Mouse (Mus musculus) neural tube, embryonic 11.5 days (tissue): ENCODE measurements around the gene Ccl28. TPM values are rescaled to one million over a fixed set of nuclear protein-coding genes. Genes with fewer than 3 reads are reported as not detected.
"Not testable (repeated sequence)": the region's sequence is repeated elsewhere in the genome, so short reads cannot be mapped to it uniquely, and the experiment has no call there.

Experiments used
- ATAC-seq: fragments of 200-750 bp; cut with Nextera tagmentation; 2 replicates; pipeline ENCODE4 v1.8.0; 2017; ENCODE audit warnings: moderate number of reproducible peaks, mild to moderate bottlenecking, moderate TSS enrichment, moderate library complexity; ENCODE audit not compliant: insufficient read depth, low FRiP score, low TSS enrichment
- DNase-seq: peaks from one replicate; pipeline ENCODE4 v3.0.0-alpha.2; 2015; ENCODE audit warnings: low spot score
- H3K27ac ChIP-seq: fragments of 300-500 bp; sonication (generic); 2 replicates; pipeline ENCODE4 v1.5.1; 2014; ENCODE audit warnings: low read depth, mild to moderate bottlenecking, low read length
- H3K27me3 ChIP-seq: fragments of 300-500 bp; sonication (generic); 2 replicates; pipeline ENCODE4 v1.6.1; 2014; ENCODE audit warnings: mild to moderate bottlenecking, low read length, mixed read lengths; ENCODE audit not compliant: control insufficient read depth, insufficient read depth
- H3K36me3 ChIP-seq: fragments of 300-500 bp; sonication (generic); 2 replicates; pipeline ENCODE4 v1.6.1; 2014; ENCODE audit warnings: mild to moderate bottlenecking, low read length, moderate library complexity, mixed read lengths; ENCODE audit not compliant: control insufficient read depth, insufficient read depth
- H3K4me1 ChIP-seq: fragments of 300-500 bp; sonication (generic); 2 replicates; pipeline ENCODE4 v1.6.1; 2014; ENCODE audit warnings: low read length, mixed read lengths; ENCODE audit not compliant: control insufficient read depth, insufficient read depth
- H3K4me2 ChIP-seq: fragments of 300-500 bp; sonication (generic); 2 replicates; pipeline ENCODE4 v1.6.1; 2014; ENCODE audit warnings: low read depth, mild to moderate bottlenecking, moderate library complexity
- H3K4me3 ChIP-seq: fragments of 300-500 bp; sonication (generic); 2 replicates; pipeline ENCODE4 v1.5.1; 2014; ENCODE audit warnings: low read depth, low read length
- H3K9ac ChIP-seq: fragments of 300-500 bp; sonication (generic); 2 replicates; pipeline ENCODE4 v1.6.1; 2014; ENCODE audit warnings: mild to moderate bottlenecking, low read length
- H3K9me3 ChIP-seq: fragments of 300-500 bp; sonication (generic); 2 replicates; pipeline ENCODE4 v1.6.1; 2016; ENCODE audit warnings: low read length; ENCODE audit not compliant: control insufficient read depth
- WGBS: fragments of 180-500 bp; shearing (Covaris S2); extraction: QIAGEN DNeasy Blood & Tissue Kit; methylation state at CpG from one replicate; pipeline ENCODE4 v1.1.7; 2014; 5-methylcytosine and 5-hydroxymethylcytosine counted together
- polyA plus RNA-seq: library from polyadenylated mRNA; unstranded; fragments of >200 nt; fragmentation: Nextera tagmentation; extraction: Ambion mirVana; gene quantifications from 2 replicates; pipeline ENCODE4 v1.2.1, GENCODE M21; 2014

The Ccl28 gene
- polyA plus RNA-seq, 1 experiment from 2014 or later = not detected

DNA sequence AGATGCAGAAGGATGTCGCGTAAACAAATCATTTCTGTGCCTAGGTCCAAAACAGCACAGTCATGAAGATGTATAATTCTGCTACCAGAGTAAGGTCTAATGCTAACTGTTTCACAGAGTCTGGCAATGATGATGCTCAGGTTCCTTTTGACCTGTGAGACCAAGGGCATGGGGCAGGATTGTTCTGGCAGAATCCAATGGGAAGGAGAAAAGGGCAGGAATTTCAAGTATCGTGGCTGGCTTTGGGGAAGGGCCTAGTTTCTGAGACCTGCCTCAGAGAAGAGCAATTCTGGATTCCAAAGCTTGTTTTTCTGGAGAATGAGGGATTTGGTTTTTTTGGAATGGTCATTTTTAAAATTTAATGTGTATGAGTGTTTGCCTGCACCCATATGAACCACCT lies 4.8 kb upstream of the Ccl28 start:
- H3K9ac ChIP-seq = no peak overlapping the region
- H3K27me3 ChIP-seq = no peaks in the 10 kb centered on the region
- H3K4me1 ChIP-seq = no peaks in the 10 kb centered on the region
- no peak overlapping the region for H3K27ac ChIP-seq
- DNase-seq (no peak), ATAC-seq (no peak)
- H3K9me3 ChIP-seq = no peaks in the 10 kb centered on the region
- H3K4me2 ChIP-seq = no peak overlapping the region
- no peaks in the 10 kb centered on the region for H3K36me3 ChIP-seq
- WGBS = 93% methylated on average over 3 of the region's 3 CpGs
- no peak overlapping the region for H3K4me3 ChIP-seq

DNA sequence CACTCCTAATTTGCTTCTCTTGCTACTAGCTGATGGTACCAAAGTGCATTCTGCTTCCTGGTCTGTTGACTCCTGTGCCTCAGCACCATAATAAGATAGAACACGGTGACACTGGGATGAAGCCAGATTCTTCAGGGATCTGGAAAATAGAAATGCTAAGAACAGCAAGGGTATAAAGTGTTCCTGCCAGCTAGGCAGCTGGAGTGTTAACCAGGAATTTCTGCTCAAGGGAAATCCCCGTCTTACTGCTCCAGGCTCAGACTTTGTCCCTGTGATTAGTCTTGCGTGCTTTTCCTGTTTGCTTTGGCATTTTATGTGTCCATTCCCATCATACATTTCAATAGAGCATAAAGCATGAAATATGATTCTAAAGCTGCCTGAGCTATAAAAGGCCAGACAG lies 3.9 kb upstream of the Ccl28 start:
- no peak overlapping the region for H3K27ac ChIP-seq
- no peaks in the 10 kb centered on the region for H3K36me3 ChIP-seq
- no peaks in the 10 kb centered on the region for H3K9me3 ChIP-seq
- H3K4me2 ChIP-seq = no peak overlapping the region
- no peak for ATAC-seq
- WGBS = 90% methylated on average over 3 of the region's 3 CpGs
- DNase-seq = no peak
- H3K9ac ChIP-seq = no peak overlapping the region
- H3K4me1 ChIP-seq = no peaks in the 10 kb centered on the region
- H3K27me3 ChIP-seq = no peaks in the 10 kb centered on the region
- H3K4me3 ChIP-seq = no peak overlapping the region

DNA sequence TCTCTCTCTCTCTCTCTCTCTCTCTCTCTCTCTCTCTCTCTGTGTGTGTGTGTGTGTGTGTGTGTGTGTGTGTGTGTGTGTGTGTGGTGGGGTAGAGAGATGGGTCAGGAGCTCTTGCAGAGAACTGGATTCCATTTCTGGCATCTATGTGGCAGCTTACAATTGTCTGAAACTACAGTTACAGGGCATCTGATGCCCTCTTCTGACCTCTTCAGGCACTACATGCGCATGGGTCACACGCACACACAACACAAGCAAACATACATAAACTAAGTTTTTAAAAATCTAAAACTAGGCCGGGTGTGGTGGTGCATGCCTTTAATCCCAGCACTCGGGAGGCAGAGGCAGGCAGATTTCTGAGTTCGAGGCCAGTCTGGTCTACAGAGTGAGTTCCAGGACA lies 2.3 kb downstream of the Ccl28 start:
- H3K4me3 ChIP-seq, H3K9ac ChIP-seq, H3K9me3 ChIP-seq, ATAC-seq, H3K4me2 ChIP-seq, H3K27me3 ChIP-seq, H3K27ac ChIP-seq, H3K4me1 ChIP-seq, H3K36me3 ChIP-seq: not testable (repeated sequence)
- 86% methylated on average over 5 of the region's 5 CpGs for WGBS
- DNase-seq = peak; percentile 24

DNA sequence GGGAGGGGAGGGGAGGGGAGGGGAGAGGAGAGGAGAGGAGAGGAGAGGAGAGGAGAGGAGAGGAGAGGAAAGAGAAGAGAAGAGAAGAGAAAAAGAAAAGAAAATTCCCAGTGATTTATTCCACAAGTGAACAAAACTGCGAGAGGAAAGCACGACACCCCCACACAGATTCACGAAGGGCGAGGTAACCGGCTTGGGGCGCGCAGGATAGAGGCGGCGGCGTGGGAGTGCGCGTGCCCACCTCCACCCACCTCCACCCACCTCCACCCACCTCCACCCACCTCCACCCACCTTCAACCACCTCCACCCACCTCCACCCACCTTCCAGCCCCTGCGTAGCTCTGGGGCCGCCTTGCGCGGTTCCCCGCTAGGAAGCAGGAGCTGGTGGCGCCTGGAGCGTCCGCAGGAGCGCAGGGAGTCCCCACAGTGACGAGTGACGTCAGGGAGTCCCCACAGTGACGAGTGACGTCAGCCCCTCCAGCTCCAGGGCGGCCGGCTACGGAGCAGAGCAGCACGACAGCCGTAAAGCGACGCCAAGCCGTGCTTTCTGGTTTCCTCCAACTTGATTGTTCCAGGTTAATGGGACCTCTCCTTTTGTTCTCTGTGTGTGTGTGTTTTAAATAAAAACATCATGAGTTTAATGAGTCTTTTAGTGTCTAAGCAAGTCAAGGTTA lies 8.0 kb downstream of the Ccl28 start:
- Histone ChIP-seq H3K36me3 (no peaks in the 10 kb centered on the region), H3K4me2 (peak overlapping the region; percentile 46), H3K4me3 (peak overlapping the region; percentile 51), H3K9me3 (no peaks in the 10 kb centered on the region), H3K27me3 (no peaks in the 10 kb centered on the region), H3K9ac (peak overlapping the region; percentile 37), H3K27ac (no peak overlapping the region), H3K4me1 (no peaks in the 10 kb centered on the region)
- DNase-seq = peak; percentile 93
- 5% methylated on average over 33 of the region's 33 CpGs for WGBS
- peak; percentile 97 for ATAC-seq

DNA sequence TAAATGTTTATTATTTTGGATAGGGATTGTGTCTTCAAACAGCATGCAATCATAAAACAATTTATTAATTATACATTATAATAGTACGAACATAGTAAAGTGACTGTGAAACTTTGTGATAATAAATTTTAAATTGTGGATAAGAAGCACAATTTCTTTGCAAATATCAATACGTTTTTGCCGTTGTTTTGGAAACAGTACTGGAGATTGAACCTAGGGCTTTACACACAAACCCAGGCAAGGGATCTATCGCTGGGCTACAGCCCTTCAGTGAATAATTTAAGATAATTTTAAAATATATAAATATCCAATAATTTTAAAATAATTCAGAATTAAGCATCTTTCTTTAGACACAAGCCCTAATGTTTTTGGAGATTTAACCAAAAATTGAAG lies 8.5 kb downstream of the Ccl28 start:
- Histone ChIP-seq H3K27ac (no peak overlapping the region), H3K9ac (no peak overlapping the region), H3K4me1 (no peaks in the 10 kb centered on the region), H3K27me3 (no peaks in the 10 kb centered on the region), H3K4me2 (no peak overlapping the region), H3K4me3 (no peak overlapping the region; the same call in 1 of the 2 replicates), H3K9me3 (no peaks in the 10 kb centered on the region), H3K36me3 (no peaks in the 10 kb centered on the region)
- DNase-seq = no peak
- WGBS = 90% methylated on average over 4 of the region's 4 CpGs
- peak; percentile 32; the same call in 1 of the 2 replicates for ATAC-seq

DNA sequence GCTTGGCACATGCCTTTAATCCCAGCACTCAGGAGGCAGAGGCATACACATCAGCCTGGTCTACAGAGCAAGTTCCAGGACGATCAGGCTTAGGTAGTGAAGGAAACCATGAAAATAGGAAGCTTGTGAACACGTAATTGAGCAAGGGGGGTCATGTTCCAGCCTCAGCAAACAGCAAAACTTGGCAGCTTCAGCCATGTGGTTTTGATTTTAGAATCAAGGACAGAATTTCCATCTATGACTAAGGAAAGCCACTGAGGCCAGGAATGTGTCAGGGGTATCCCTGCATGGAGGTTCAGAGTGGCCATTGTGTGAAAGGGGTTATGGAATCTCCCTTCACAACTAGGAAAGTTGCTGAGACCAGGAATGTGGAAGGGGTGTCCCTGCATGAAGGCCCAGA lies 11.9 kb downstream of the Ccl28 start:
- Histone ChIP-seq H3K27ac (no peak overlapping the region), H3K4me1 (no peaks in the 10 kb centered on the region), H3K4me2 (no peak overlapping the region), H3K36me3 (no peaks in the 10 kb centered on the region), H3K9ac (no peak overlapping the region), H3K4me3 (no peak overlapping the region), H3K27me3 (no peaks in the 10 kb centered on the region), H3K9me3 (no peaks in the 10 kb centered on the region)
- DNase-seq (no peak), ATAC-seq (no peak)
- WGBS = 65% methylated on average over 2 of the region's 2 CpGs

DNA sequence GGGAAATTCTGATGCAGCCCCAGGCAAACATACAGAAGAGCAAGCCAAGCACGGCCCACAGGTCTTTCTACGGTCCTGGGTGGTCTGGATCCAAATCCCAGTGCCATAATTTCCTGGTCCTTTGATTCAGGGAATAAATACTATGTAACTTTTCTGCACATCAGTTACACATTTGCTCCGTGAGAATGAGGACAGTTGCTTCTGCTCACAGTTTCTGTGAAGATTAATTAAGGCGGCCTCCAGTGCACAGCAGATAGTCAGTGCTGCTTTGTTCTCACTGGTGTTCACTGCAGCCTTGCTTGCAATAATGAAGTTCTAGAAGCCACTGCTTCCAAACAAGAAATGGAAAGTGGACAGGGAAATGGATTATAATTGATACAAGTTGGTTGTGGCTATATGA lies 14.2 kb downstream of the Ccl28 start:
- Histone ChIP-seq H3K9me3 (no peaks in the 10 kb centered on the region), H3K4me2 (no peak overlapping the region), H3K27me3 (no peaks in the 10 kb centered on the region), H3K36me3 (no peaks in the 10 kb centered on the region), H3K4me3 (no peak overlapping the region), H3K9ac (no peak overlapping the region), H3K27ac (no peak overlapping the region), H3K4me1 (no peaks in the 10 kb centered on the region)
- 81% methylated on average over 4 of the region's 4 CpGs for WGBS
- no peak for ATAC-seq
- no peak for DNase-seq

DNA sequence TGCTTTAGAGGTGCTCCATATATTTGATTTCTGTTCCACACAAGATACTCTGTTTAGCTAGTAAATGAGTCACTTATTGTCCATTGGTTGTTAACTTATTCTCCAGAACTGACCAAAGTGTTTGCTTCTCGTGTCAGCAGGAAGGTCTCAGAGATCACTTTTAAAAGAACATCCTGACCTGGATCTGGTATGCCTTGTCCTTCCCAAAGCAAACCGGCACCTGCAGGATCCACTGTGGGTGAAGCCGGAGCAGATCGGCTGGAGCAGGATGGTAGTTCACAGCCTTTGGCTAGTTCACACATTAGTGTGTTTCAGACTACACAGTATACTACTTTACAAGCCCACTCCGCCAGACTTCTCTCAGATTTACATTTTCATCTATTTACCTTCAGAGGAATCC lies 14.8 kb downstream of the Ccl28 start:
- DNase-seq = no peak
- Histone ChIP-seq H3K9ac (no peak overlapping the region), H3K36me3 (no peaks in the 10 kb centered on the region), H3K27ac (no peak overlapping the region), H3K27me3 (no peaks in the 10 kb centered on the region), H3K9me3 (no peaks in the 10 kb centered on the region), H3K4me1 (no peaks in the 10 kb centered on the region), H3K4me3 (no peak overlapping the region), H3K4me2 (no peak overlapping the region)
- WGBS = 89% methylated on average over 5 of the region's 5 CpGs
- ATAC-seq = no peak

DNA sequence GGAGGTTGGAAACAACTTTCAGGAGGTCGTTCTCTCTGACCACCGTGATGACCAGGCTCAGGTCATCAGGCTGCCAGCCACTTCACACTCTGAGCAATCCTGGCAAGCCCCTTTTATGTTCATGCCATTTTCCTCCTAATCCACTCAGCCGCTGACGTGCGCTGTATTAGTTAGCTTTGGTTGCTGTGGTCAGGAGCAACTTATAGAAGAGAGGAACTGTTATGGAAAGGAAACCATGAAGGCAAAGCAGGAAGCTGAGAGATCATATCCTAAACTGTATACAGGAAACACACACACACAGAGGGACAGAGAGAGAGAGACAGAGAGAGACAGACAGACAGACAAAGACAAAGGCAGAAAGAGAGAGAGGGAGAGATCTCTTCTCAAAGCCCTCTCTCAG lies 15.7 kb downstream of the Ccl28 start:
- no peaks in the 10 kb centered on the region for H3K36me3 ChIP-seq
- WGBS = 90% methylated on average over 5 of the region's 5 CpGs
- ATAC-seq = no peak

More for the DNA sequence above, 15.7 kb downstream of the Ccl28 start:
- no peaks in the 10 kb centered on the region for H3K9me3 ChIP-seq
- no peak overlapping the region for H3K27ac ChIP-seq
- H3K4me3 ChIP-seq = no peak overlapping the region
- H3K4me2 ChIP-seq = no peak overlapping the region
- no peaks in the 10 kb centered on the region for H3K4me1 ChIP-seq
- DNase-seq = no peak
- H3K27me3 ChIP-seq = no peaks in the 10 kb centered on the region
- H3K9ac ChIP-seq = no peak overlapping the region
